Mouse (Mus musculus) heart, embryonic 16.5 days (tissue): ENCODE measurements around the gene Gm28048. TPM values are rescaled to one million over a fixed set of nuclear protein-coding genes. Genes with fewer than 3 reads are reported as not detected.
A peak's percentile ranks its signal among the peaks of the same experiment; 100 is the strongest.

Experiments
- ATAC-seq: fragments of 200-750 bp; cut with Nextera tagmentation; replicated peaks from 2 replicates; pipeline ENCODE4 v1.8.0; 2017; ENCODE audit warnings: moderate number of reproducible peaks; ENCODE audit not compliant: insufficient read depth, low FRiP score; ENCODE audit errors: extremely low read depth
- H3K27ac ChIP-seq: fragments of 300-500 bp; sonication (generic); 2 replicates; pipeline ENCODE4 v1.5.1; 2014; ENCODE audit warnings: mild to moderate bottlenecking, low read length, control low read depth, moderate library complexity
- H3K27me3 ChIP-seq: fragments of 300-500 bp; sonication (generic); 2 replicates; pipeline ENCODE4 v1.6.1; 2014; ENCODE audit warnings: low read length, mixed read lengths; ENCODE audit not compliant: control insufficient read depth, insufficient read depth
- H3K36me3 ChIP-seq: fragments of 300-500 bp; sonication (generic); 2 replicates; pipeline ENCODE4 v1.6.1; 2014; ENCODE audit not compliant: control insufficient read depth, insufficient read depth
- H3K4me1 ChIP-seq: fragments of 300-500 bp; sonication (generic); 2 replicates; pipeline ENCODE4 v1.6.1; 2014; ENCODE audit warnings: low read length, mixed read lengths; ENCODE audit not compliant: control insufficient read depth, insufficient read depth
- H3K4me2 ChIP-seq: fragments of 300-500 bp; sonication (generic); 2 replicates; pipeline ENCODE4 v1.6.1; 2014; ENCODE audit warnings: low read depth, mild to moderate bottlenecking, control low read depth, low read length
- H3K4me3 ChIP-seq: fragments of 300-500 bp; sonication (generic); 2 replicates; pipeline ENCODE4 v1.5.1; 2014; ENCODE audit warnings: mild to moderate bottlenecking, control low read depth, low read length
- H3K9ac ChIP-seq: fragments of 300-500 bp; sonication (generic); 2 replicates; pipeline ENCODE4 v1.6.1; 2014; ENCODE audit warnings: low read length, control low read depth
- H3K9me3 ChIP-seq: fragments of 300-500 bp; sonication (generic); replicated peaks from 2 replicates; pipeline ENCODE4 v1.6.1; 2016; ENCODE audit warnings: low read length; ENCODE audit not compliant: control insufficient read depth
- WGBS: fragments of 180-500 bp; shearing (Covaris S2); extraction: QIAGEN DNeasy Blood & Tissue Kit; methylation state at CpG from one replicate; pipeline ENCODE4 v1.1.7; 2014; 5-methylcytosine and 5-hydroxymethylcytosine counted together
- polyA plus RNA-seq: library from polyadenylated mRNA; unstranded; fragments of >200 nt; fragmentation: Nextera tagmentation; extraction: Ambion mirVana; gene quantifications from 2 replicates; pipeline ENCODE4 v1.2.1, GENCODE M21; 2015

Gene Gm28048
- polyA plus RNA-seq, 1 experiment from 2014 or later: 15.8 TPM

- Histone ChIP-seq H3K27ac (peak overlapping the region; percentile 58), H3K4me1 (peaks cover 46% of the 10 kb centered on the region)
These were observed 131.8 kb downstream of the Gm28048 start for GRCm38 (mm10) chr11:22850077-22850476.

DNA sequence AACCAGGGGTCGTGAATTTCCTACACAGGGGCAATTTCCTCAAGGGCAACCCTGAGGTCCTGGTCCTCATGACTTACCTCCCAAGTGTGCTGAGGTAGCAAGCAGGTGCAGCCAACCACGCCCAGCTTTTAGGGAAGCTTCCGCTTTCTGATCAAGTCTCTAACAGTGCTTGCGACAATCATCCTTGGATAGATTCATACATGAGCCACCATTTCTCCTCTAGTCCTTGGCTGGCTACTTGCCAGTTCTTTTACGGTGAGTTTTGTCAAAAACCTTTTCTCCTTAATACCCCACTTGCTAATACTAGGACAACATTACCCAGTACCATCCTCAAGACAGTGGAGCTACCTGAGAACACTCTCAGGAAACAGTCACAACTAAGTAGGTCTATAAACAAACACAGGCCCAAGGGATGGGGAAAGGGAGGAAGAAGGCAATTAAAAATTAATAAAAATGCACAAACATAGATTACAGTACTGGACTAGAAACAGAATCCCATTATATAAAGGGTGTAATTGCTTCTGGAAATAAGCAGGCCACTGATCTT is 133.2 kb downstream of the Gm28048 start:
- no peak for ATAC-seq
- no peak overlapping the region for H3K4me3 ChIP-seq
- no peak overlapping the region for H3K9ac ChIP-seq
- H3K4me1 ChIP-seq: peaks cover 48% of the 10 kb centered on the region
- WGBS: 72% methylated on average over 5 of the region's 5 CpGs
- no peaks in the 10 kb centered on the region for H3K9me3 ChIP-seq
- no peak overlapping the region for H3K4me2 ChIP-seq
- no peaks in the 10 kb centered on the region for H3K27me3 ChIP-seq
- no peaks in the 10 kb centered on the region for H3K36me3 ChIP-seq
- H3K27ac ChIP-seq: no peak overlapping the region

More at GRCm38 (mm10) chr11:22850077-22850476, 131.8 kb downstream of the Gm28048 start:
- Histone ChIP-seq H3K4me2 (no peak overlapping the region), H3K9ac (no peak overlapping the region), H3K27me3 (no peaks in the 10 kb centered on the region), H3K9me3 (no peaks in the 10 kb centered on the region), H3K36me3 (no peaks in the 10 kb centered on the region), H3K4me3 (no peak overlapping the region)
- 54% methylated on average over 4 of the region's 4 CpGs for WGBS
- no peak for ATAC-seq

DNA sequence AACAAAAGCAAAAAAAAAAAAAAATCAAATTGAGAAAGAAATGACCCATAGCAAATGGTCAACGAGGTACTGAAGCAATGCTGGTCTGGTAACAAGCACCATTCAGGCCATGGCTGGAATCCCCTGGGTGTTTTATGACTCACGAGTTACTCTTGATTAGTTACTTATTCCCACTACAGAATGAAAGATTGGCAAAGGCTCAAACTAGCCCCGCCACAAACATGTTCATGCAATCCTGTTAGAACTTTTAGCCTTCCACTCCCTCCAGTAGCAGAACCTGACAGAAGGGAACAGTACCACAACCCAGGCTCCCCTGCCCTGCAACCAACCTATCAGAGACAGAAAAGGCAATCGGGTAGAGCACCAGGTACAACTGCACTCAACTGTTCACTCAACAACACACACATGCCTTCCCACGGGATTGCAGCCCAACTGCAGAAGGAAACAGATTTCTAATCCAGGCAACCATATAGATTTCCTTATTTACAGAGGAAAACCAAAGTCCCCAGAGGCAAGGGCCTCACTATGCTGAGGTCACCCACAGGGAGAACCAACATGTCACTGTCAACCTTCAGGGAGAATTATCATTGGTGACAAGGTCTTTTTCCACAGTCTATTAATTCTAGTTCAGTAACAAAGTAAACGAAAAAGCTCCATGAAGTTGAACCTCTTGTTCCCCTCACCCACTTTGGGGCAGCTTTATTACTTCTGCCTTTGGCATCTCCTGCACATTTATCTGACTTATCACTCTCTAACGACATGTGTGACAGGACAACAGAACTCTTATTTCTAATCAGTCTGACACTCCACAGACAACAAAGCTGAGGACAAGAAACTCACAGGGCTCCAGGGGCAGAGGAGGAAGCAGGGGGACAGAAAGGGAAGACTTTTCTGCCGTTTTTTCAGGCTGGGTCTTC is 133.9 kb downstream of the Gm28048 start:
- H3K27me3 ChIP-seq: no peaks in the 10 kb centered on the region
- no peaks in the 10 kb centered on the region for H3K9me3 ChIP-seq
- 36% methylated on average over 8 of the region's 8 CpGs for WGBS
- no peaks in the 10 kb centered on the region for H3K36me3 ChIP-seq
- peaks cover 48% of the 10 kb centered on the region for H3K4me1 ChIP-seq
- no peak overlapping the region for H3K4me2 ChIP-seq
- no peak overlapping the region for H3K9ac ChIP-seq
- ATAC-seq: no peak
- H3K4me3 ChIP-seq: no peak overlapping the region
- no peak overlapping the region for H3K27ac ChIP-seq

GRCm38 (mm10) chr11:22846960-22847731 is 134.7 kb downstream of the Gm28048 start:
- ATAC-seq: no peak
- Histone ChIP-seq H3K27ac (no peak overlapping the region), H3K36me3 (no peaks in the 10 kb centered on the region), H3K9me3 (no peaks in the 10 kb centered on the region), H3K27me3 (no peaks in the 10 kb centered on the region), H3K9ac (no peak overlapping the region), H3K4me1 (peaks cover 48% of the 10 kb centered on the region), H3K4me3 (no peak overlapping the region), H3K4me2 (no peak overlapping the region)
- 48% methylated on average over 8 of the region's 8 CpGs for WGBS

DNA sequence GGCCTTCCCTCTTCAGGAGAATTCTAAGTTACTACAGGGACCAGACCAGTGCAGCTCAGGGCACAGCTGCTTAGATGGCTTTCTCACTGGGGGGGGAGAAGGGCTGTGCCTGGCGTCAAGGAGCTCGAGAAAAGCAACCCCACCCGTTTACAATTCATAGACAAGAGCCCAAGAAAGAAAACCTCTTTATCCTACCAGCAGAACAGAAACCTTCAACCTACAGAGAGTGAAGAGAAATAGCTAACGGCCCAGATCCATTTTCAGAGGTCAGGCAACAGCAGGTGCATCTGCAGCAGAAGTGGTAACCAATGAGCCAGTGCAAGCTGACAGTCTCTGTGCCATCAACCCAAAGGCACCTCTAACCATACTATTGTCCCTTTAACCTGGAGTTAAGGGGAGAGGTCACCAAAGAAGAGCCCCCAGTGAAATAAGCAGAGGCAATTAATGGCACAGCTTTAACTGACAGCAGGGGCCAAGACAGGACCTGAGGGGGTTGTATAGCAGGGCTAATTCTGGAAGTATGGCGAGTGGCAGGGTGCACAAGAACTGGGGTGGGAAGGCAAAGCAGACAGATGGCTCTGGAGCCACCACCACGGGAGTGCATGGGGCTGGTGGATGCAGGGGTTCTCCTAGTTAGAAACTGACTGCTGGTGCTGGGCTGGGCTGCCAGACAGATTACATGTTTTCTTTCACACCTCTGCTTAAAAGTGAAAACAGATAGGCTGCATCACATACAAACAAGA is 135.6 kb downstream of the Gm28048 start:
- no peaks in the 10 kb centered on the region for H3K9me3 ChIP-seq
- H3K4me3 ChIP-seq: no peak overlapping the region
- peaks cover 48% of the 10 kb centered on the region for H3K4me1 ChIP-seq
- peak overlapping the region; percentile 44; the same call in 1 of the 2 replicates for H3K27ac ChIP-seq
- H3K27me3 ChIP-seq: no peaks in the 10 kb centered on the region
- no peak overlapping the region for H3K9ac ChIP-seq
- 61% methylated on average over 6 of the region's 6 CpGs for WGBS
- no peaks in the 10 kb centered on the region for H3K36me3 ChIP-seq
- no peak overlapping the region for H3K4me2 ChIP-seq
- no peak for ATAC-seq

DNA sequence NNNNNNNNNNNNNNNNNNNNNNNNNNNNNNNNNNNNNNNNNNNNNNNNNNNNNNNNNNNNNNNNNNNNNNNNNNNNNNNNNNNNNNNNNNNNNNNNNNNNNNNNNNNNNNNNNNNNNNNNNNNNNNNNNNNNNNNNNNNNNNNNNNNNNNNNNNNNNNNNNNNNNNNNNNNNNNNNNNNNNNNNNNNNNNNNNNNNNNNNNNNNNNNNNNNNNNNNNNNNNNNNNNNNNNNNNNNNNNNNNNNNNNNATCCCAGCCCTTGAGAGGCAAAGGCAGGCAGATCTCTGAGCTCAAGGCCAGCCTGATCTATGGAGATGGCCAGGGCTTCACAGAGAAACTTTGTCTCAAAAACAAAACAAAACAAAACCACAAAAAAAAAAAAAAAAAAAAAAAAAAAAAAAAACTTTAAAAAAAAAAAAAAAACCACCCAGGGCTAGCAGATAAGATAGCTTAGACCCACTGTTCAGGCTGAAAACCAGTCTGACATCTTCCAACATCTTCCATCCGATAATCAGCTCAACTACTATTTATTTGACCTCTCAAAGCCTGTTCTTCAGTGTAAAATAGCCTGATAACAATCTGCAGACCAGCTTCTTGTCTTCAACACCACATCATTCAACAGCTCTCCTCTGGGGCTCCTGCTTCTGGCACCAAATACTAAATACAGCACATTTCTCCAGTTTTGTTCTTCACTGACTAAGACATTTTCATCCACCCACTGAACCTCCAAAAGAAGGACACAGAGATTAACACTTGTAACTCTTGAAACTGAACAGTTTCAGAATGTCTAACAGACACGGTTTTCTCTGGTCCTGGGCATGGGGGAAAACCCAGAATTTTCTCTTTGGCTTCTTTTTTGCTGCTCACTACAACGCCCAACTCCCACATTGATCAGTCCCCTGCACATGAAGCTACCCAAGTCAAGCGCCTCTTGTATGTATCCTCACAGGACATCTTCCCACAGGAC is 136.9 kb downstream of the Gm28048 start:
- Histone ChIP-seq H3K4me3 (no peak overlapping the region), H3K4me1 (peaks cover 39% of the 10 kb centered on the region), H3K27ac (peak overlapping the region; percentile 28; the same call in 1 of the 2 replicates), H3K4me2 (no peak overlapping the region), H3K36me3 (no peaks in the 10 kb centered on the region), H3K9me3 (no peaks in the 10 kb centered on the region), H3K9ac (no peak overlapping the region), H3K27me3 (no peaks in the 10 kb centered on the region)
- no peak for ATAC-seq
- 57% methylated on average over 4 of the region's 4 CpGs for WGBS

GRCm38 (mm10) chr11:22839456-22839855 is 142.4 kb downstream of the Gm28048 start:
- Histone ChIP-seq H3K4me3 (no peak overlapping the region), H3K9ac (no peak overlapping the region), H3K4me1 (peaks cover 5% of the 10 kb centered on the region), H3K9me3 (no peaks in the 10 kb centered on the region), H3K36me3 (no peaks in the 10 kb centered on the region), H3K27ac (no peak overlapping the region), H3K27me3 (no peaks in the 10 kb centered on the region), H3K4me2 (no peak overlapping the region)
- WGBS: 75% methylated on average over 3 of the region's 3 CpGs
- no peak for ATAC-seq

DNA sequence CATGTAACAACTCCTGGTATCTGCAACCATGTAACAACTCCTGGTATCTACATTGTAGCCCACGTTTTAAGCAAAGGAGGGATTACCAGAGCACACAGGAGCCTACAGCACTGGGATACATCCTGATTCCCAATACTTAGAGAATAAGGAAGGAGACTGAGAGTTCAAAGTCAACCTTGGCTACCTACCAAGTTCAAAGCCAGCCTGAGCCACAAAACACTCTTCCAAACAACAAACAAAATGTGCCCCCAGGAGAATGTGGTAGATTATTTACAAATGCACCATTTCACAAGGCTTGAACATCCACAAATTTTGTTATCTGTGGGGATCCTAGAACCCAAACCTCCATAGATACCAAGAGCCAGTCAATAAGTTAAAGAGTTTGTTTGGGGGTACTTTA is 143.5 kb downstream of the Gm28048 start:
- 66% methylated on average over 1 of the region's 1 CpGs for WGBS
- Histone ChIP-seq H3K4me3 (no peak overlapping the region), H3K4me2 (no peak overlapping the region), H3K36me3 (0 out of 2 replicates have a peak, but pooled peaks cover 5% of the 10 kb centered on the region), H3K9ac (no peak overlapping the region), H3K4me1 (peaks cover 5% of the 10 kb centered on the region), H3K27ac (no peak overlapping the region), H3K27me3 (no peaks in the 10 kb centered on the region), H3K9me3 (no peaks in the 10 kb centered on the region)
- ATAC-seq: no peak
